Mouse (Mus musculus): ENCODE measurements around the gene Idi2.
"Not testable (repeated sequence)": the region's sequence is repeated elsewhere in the genome, so short reads cannot be mapped to it uniquely, and the experiment has no call there.

Idi2 gene

DNA sequence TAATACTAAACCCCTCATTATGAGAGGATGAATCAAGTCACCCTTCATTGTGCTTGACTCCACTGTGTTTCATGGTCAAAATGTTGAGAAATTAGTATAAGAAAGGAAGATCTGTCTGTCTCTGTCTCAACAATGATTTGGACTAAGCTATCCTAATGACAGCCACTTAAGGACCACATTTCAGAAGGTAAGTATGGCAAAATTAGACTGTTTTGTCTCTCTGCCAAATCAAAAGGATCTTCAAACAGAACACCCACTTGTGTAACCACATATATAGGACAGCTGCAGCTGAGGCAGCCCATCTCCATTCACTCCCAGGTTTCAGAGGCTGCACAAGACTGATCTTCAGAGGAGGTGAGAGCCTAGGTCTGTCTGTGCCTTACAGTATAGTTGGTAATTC lies at the start of gene Idi2:
Gene Idi2, plus strand, starts transcription at position 301 of the 400 bp plus-strand sequence.
- not testable (repeated sequence) for DNase-seq (ENCODE audit: low spot score)

DNA sequence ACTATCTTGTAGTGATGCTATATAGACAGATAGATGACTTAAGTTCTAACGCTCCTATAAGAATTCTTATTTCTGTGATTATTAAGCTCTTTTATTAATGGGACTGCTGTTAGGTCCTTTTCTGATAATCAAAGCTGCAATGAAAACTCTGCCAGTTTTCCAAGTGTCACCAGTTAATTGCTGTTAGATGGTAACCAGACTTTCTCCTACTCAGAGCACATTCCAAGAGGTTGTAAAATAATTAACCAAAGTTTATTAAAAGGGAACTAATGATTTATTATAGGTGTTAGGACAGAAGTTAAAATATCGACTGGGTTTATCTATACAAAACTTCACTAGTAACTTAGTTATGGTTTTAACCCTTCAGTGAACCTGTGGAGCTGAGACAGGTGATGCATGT lies 46.7 kb upstream of the Idi2 start:
- DNase-seq (ENCODE audit: low spot score): not testable (repeated sequence)

DNA sequence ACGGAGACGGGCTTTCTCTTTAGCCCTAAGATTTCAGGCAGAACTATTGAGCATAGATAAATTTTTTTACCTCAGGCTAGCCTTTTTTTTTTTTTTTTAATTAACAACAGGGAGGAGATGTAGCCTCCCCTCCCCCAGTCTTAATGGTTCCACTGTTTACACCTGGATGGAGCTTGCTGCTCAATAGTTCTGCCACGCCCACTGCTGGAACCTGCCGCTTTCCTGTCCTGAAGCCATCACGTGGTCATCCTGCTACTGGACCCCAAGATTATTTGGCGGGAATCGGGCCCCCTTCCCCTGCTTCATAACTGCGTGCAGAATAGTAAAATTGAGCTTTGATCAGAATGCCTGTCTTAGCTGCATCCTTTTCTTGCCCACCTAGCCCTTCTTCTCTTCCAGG lies 38.8 kb upstream of the Idi2 start:
- DNase-seq (ENCODE audit: low spot score): not testable (repeated sequence)

DNA sequence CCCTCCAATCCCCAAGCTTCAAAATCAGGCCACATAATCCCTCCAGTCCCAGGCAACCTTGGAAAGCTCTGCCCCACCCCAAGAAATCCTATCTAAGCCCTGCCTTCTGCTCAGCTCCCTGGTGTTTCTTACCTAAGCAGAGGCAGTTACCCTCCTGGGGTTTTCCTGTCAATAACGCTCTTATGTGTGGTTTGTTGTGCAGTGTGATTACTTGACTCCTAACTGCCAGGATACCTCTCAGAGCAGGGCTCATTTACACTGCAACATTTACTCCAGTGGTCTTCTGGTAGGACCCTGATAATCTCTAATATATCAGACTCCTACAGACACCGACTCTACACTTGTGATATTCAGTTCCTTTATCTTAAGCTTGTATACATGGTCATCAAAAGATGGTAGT lies 19.2 kb upstream of the Idi2 start:
- DNase-seq (ENCODE audit: low spot score): no peak

DNA sequence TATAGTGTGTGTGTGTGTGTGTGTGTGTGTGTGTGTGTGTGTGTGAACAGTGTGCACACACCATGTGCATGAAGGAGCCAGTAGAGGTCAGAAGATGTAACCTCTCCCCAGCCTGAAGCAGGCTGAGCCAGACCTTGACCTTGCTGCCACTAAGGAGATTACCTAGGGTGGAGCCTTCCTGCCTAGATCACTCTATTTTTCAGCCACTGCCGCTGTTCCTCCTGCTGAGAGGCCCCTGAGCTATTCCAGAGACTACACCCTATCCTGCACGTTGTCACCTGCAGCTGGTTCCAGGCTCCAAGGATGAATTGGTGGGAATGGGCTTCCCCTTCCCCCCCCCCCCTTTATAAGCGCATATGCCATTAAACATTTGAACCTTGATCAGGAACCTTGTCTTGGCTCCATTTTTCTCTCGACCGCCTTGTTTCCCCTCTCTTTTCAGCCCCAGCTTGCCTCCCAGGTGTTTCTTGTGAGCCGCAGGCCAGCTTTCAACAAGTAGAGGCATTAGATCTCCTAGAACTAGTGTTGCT lies 15.0 kb upstream of the Idi2 start:
- DNase-seq (ENCODE audit: low spot score): not testable (repeated sequence)

DNA sequence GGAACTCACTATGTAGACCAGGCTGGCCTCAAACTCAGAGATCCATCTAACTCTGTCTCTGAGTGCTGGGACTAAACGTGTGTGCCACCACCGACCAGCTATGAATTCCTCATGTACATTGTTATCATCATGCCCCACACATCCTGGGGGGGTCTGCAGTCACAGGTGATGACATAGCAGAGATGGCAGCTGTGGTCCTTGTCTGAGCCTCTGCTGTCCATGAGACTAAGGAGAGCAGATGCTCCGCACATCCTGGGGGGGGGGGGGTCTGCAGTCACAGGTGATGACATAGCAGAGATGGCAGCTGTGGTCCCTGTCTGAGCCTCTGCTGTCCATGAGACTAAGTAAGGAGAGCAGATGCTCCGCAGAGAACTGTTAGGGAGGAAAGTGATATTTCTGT lies 11.6 kb upstream of the Idi2 start:
- not testable (repeated sequence) for DNase-seq (ENCODE audit: low spot score)

DNA sequence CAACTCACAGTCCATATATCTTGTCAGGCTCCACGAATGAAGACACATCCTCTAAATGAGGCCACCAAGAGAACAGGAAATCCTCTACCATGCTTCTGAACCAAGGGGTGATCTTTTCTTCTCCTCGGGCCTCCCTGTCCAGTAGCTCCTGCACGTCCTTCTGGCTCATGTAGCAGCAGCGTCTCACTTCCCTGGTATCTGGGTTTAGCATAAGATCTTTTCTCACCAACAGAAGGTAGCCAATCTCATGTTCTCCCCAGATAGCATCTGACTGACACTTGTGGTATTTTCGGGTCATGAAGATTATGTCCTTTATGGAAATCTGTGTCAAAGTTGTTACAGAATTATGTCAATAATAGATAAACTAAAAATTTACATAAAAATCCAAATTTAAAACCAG lies 11.0 kb upstream of the Idi2 start:
- DNase-seq (ENCODE audit: low spot score): not testable (repeated sequence)

DNA sequence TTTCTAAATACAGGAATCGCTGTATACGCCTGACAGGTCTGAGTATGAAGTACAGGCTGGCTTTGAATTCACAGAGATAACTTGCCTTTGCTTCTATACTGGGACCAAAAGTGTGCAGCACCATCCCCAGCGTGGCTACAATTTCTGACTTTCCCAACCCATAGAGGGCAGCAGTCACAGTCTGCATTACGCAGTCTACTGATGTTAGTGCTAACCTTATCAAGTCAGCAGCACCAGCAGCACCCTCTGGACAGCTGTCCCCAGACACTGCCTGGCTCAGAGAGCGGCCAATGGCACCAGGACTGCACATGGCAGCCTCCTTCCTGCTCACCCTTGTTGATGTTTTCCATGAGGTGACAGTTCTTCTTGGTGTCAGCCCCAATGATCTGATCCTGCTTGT lies 8.8 kb upstream of the Idi2 start:
- not testable (repeated sequence) for DNase-seq (ENCODE audit: low spot score)

DNA sequence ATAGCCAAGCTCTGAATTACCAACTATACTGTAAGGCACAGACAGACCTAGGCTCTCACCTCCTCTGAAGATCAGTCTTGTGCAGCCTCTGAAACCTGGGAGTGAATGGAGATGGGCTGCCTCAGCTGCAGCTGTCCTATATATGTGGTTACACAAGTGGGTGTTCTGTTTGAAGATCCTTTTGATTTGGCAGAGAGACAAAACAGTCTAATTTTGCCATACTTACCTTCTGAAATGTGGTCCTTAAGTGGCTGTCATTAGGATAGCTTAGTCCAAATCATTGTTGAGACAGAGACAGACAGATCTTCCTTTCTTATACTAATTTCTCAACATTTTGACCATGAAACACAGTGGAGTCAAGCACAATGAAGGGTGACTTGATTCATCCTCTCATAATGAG lies 4.5 kb upstream of the Idi2 start, which contains the start of gene Gm9745:
Gene Gm9745, minus strand, starts transcription at position 101 of the 400 bp plus-strand sequence.
- DNase-seq (ENCODE audit: low spot score): not testable (repeated sequence)

DNA sequence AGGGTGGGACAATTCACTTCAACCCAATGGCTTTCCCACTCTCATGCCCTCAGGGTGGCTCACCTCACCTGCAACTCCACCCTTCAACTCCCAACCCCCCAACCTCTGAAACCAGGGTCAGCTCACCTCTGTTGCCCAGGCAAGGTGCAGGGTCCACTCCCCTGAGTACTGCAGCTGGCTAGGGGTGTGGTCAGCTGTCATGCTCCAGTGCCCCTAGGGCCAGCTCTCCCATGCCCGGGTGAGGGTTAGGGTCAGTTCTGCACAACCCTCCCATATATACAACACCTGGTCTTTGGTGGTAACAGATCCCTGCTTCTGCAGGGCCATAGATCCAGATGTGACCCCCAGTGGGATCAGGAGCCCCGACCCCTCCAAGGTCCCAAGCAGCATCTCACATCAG lies 2.5 kb downstream of the Idi2 start:
- DNase-seq (ENCODE audit: low spot score): not testable (repeated sequence)

DNA sequence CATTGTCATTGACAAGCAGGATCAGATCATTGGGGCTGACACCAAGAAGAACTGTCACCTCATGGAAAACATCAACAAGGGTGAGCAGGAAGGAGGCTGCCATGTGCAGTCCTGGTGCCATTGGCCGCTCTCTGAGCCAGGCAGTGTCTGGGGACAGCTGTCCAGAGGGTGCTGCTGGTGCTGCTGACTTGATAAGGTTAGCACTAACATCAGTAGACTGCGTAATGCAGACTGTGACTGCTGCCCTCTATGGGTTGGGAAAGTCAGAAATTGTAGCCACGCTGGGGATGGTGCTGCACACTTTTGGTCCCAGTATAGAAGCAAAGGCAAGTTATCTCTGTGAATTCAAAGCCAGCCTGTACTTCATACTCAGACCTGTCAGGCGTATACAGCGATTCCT lies 4.2 kb downstream of the Idi2 start:
- not testable (repeated sequence) for DNase-seq (ENCODE audit: low spot score)

DNA sequence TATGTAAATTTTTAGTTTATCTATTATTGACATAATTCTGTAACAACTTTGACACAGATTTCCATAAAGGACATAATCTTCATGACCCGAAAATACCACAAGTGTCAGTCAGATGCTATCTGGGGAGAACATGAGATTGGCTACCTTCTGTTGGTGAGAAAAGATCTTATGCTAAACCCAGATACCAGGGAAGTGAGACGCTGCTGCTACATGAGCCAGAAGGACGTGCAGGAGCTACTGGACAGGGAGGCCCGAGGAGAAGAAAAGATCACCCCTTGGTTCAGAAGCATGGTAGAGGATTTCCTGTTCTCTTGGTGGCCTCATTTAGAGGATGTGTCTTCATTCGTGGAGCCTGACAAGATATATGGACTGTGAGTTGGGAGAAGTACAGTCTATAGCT lies 6.4 kb downstream of the Idi2 start:
- not testable (repeated sequence) for DNase-seq (ENCODE audit: low spot score)

DNA sequence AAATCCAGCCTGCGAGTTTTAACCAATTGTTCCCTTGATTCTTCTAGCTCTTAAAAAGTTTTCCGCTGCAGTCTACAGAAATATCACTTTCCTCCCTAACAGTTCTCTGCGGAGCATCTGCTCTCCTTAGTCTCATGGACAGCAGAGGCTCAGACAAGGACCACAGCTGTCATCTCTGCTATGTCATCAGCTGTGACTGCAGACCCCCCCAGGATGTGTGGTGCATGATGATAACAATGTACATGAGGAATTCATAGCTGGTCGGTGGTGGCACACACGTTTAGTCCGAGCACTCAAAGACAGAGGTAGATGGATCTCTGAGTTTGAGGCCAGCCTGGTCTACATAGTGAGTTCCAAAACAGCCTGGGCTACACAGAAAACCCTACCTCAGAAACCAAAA lies 6.9 kb downstream of the Idi2 start:
- not testable (repeated sequence) for DNase-seq (ENCODE audit: low spot score)

DNA sequence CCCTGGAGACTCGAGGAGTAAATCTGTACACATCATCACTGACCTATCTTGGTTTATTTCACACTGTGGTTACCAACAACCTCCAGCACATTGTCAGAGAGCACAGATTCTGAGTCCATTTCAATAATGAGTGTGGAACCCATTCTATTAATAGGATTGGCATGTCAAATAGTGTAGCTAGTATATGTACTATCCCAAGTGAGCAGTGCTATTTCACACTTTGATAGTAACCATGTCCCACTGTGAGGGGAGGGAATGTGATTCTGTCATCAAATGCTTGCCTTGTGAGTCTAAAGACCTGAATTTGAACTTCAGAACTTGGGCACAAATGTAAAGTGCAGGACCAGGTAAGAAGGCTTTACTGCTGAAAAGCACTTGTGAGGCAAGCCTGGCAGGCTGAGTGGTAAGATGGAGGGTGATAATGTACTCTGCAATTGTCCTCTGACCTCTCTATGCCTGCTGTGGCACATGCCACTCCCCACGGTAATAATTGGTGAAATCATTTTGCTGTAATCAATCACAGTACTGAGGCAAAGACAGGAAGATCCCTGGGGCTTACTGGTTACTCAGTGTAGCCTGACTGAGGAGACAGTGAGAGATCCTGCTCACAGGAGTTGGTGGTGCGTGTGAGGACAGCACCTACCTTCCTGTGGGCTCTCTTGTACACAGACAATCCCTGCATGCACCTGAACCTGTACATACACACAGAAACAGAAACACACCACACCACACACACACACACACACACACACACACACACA lies 8.6 kb downstream of the Idi2 start:
- DNase-seq (ENCODE audit: low spot score): not testable (repeated sequence)

DNA sequence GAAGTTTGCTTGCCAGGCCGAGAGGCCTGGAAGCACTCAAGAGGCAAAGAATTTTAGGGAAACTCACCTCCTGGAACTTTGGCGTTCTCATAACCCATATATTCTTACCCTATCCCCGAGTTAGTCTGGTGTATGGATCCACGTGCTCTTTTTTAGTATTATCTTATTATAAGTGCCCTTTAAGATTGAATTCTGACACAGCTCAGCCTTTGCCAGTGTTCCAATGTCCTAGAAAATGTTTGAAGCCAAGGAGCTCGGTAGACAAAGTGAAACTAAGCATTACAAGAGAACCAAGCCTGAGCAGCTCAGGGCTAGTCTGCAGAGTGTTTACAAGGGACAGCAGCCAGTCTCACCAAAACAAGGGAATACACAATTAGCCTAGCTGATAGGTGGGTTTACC lies 9.6 kb downstream of the Idi2 start:
- DNase-seq (ENCODE audit: low spot score): not testable (repeated sequence)

DNA sequence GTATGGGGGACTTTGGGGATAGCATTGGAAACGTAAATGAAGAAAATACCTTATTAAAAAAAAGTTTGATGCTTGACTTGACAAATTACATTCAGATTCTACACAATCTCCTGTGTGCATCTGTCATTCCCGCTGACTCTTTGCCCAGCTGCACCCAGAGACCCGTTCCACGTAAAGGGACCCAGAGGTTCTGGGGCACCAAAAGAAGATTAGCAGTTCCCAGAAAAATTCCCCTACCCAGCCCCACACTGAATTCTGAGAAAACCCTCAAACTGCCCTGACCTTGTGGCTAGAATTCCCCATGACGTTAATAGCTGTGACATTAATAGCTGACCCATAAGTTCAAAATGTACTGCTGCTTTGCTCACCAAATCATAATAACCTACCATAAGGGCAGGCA lies 12.6 kb downstream of the Idi2 start:
- no peak for DNase-seq (ENCODE audit: low spot score)

DNA sequence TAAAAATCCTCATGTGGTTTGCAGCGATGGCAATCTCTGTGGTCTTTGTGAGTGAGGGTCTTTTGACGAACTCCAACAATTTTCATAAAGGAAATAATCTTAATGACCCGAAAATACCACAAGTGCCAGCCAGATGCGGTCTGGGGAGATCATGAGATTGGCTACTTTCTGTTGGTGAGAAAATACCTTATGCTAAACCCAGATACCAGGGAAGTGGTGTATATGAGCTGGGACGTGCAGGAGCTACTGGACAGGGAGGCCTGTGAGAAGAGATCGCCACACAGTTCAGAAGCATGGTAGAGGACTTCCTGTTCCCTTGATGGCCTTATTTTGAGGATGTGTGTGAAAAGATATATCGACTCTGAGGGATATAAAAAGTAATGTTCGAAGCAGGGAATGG lies 15.1 kb downstream of the Idi2 start:
- no peak for DNase-seq (ENCODE audit: low spot score)

DNA sequence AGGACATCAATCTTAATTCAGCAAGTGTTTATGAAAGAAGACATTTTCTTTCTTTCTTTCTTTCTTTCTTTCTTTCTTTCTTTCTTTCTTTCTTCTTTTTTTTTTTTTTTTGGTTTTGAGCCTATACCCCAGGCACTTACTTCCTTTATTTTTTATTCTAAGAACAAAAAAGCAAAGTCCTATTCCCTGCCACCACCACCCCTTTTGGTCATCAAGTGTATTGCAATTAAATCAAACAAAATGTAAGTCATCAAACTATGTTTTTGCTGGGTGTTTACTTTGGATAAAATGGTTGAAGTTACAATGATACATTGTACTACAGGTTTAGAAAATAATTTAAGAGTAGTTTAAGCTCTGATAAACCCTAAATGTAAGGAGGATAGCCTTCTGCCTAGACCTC lies 19.7 kb downstream of the Idi2 start:
- DNase-seq (ENCODE audit: low spot score): no peak

DNA sequence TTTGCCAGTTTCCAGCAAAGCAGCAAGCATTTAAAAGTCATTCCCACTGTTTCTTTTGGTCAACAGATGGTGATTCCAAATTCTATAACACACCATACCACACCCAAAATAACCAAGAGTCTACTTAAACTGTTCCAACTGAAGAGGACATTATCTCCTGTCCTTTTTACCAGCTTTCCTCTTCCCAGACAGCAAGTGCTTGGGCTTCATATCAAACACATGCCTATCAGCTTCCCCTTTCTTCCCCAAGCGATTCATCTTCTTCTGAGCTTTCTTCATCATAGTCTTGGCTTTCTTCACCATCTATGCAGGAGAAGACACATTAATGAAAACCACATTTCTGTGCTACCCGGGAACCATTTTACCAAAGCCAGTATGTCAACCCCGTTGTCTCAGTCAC lies 20.3 kb downstream of the Idi2 start:
- no peak for DNase-seq (ENCODE audit: low spot score)

DNA sequence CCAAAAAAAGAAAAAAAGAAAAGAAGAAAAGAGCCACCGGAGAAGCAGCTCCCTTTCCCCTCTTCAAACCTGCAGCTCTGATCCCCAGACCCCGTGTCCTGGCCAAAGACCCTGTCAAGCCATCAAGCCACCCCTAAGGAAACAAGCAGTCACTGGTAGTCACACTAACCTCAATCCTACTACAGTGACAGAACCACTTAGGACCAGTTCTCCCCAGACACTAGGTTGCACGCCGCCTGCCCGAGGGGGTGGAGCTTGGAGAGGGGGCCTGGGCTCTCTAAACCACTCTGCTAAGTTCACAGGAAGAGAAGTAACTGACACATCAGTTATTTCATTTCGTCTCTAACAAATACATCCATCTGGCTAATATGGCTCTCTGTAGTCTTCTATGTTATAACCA lies 39.6 kb downstream of the Idi2 start:
- DNase-seq (ENCODE audit: low spot score): no peak

DNA sequence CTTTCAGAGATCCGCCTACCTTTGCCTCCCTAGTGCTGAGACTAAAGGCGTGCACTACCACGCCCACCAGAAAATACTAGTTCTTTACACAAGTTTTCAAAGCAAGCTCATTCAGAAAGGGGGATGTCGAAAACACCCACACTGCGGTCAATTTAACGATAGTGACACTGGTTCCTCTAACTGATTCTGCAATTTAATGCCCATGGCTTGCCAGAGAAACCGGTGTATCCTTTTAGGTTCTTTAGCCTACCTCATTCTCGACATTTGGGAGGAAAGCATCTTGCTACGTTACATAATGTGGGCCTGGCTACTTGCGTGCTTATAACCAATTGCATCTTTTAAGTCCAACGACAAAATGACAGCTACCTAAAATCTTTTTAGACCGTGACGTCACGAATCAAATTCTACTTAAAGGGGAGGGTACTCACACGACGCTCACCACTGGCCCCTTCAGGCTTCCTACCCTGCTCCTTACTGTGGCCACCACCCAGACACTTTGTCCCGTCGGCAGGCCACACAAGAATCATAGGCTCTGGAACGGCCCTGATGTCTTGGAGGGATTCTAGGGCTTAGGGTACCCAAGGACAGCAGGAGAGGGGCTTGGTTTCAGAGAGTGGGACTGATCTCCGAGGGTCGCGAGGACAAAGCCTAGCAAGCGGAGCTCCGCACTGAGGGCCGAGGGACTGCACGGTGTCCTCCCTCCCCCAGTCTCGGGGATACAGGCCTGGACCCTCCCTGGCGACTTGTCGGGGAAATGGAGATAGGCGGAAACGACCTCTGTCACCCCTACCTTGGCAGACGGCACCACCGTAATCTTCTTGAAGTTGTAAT lies 42.7 kb downstream of the Idi2 start:
- no peak for DNase-seq (ENCODE audit: low spot score)

DNA sequence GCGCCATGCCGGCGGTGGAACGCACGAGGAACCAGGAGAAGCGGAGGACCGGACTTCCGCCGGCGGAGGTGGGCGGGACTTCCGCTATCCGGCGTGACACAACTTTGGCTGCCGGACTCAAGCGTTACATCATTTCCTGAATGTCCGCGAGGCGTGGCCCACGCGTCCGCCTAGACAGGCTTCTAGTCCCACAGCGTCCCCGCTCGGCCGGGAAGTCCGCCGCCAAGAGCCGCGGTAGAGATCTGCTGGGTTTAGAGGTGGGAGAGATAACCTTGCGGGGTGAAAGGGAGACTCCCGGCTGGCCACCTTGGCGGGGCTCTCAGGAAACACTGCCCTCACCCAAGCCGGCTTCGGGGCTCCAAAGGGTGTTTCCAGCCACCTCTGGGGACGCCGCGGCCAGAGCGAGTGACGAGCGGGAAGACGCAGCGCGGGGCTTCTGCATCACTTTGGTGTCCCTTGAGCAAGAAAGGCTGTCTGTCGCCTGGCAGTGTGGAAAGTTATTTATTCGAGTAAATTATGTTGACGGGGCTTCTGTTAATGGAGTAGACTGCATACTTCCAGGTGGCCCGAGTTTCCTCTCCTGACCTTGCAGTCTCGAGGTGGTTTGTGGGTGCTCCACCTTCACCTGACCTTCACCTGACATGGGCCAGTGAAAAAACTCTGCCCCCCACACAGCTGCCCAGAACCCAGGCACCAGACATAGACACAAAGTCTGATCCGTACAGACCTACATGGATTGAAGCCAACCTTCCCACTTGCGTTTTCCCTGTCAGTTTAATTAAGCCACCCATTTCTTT lies 43.5 kb downstream of the Idi2 start, which contains the start of gene Gtpbp4:
Gene Gtpbp4, minus strand, starts transcription at position 94 of the 797 bp plus-strand sequence.
- peak; percentile 94 for DNase-seq (ENCODE audit: low spot score)
